Mouse (Mus musculus): ENCODE data around the gene Dusp12. TPM values are rescaled to one million over a fixed set of nuclear protein-coding genes. Genes with fewer than 3 reads are reported as not detected.

Gene Dusp12
- 2.2 and 5.4 TPM in 2 replicates for total RNA-seq (2015; ENCODE audit: low replicate concordance)
- total RNA-seq (2017; ENCODE audit: low replicate concordance): not detected in 2 replicates

- peak; percentile 87 for ATAC-seq (replicated peaks; ENCODE audit: low FRiP score, poor library complexity, severe bottlenecking)
These were observed at the start of gene Dusp12, which contains the start of gene Gm26620 for GRCm38 (mm10) chr1:170884978-170885561. Gene Dusp12, minus strand, starts transcription at chr1:170885540. Gene Gm26620, plus strand, starts transcription at chr1:170885065.

DNA sequence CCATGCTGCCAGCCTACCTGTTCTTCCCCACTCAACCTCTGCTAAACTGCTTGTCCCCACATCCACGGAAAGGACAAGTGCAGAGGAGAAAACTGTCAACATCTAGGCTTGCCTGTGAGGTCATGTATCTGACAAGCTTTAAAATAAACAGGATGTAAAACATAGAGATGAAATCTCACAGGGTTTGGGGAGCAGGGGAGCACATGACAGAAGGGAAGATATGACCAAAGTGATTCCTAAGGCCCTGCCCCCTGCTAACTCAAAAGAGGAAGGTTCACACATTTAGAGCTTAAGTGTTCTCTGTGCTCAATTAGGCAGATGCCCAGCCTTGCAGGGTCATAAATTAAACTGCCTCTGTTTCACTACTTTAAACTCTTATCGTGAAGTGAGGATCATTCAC, 49.0 kb upstream of the Dusp12 start:
- ATAC-seq (replicated peaks; ENCODE audit: low FRiP score, poor library complexity, severe bottlenecking): no peak

DNA sequence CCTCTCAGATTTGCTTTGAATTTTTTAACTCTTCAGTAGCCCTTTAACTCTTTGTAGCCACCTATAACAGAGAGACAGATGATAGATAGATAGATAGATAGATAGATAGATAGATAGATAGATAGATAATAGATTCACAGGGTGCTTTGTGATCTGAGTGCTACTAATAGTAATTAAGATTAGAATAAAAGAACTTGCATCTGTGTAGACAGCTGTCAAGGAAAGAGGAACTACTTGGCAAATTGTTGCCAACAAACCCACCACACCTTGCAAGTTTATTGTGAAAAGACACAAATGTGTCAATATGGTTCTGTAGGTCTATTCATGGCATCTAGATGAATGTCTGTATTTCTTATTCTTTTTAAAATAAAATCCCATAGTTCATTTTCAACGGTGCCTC, 48.6 kb upstream of the Dusp12 start:
- no peak for ATAC-seq (replicated peaks; ENCODE audit: low FRiP score, poor library complexity, severe bottlenecking)

DNA sequence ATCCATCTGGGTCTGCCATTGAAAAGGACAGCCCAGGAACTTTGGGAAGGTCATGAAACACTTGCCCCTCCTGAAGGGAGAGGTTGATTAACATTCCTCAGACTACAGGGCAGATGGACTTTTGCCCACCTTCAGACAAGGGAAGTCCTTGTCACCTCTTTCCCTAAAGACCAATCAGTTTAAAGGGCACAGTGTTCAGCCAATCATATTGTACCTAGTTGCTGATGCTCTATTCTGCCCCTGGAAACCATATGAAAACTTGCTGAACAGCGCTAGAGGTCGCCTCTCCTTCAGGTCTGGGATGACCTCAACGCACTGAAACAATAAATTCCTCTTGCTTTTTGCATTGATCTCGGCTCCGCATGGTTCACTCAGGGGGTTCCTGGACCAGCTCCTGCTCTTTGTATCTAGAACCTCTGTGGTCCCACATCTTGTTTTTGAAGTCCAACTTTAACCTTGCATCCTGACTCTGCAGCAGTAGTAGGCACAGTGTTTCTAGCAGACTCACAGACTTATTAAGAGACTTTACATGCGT, 48.1 kb upstream of the Dusp12 start:
- ATAC-seq (replicated peaks; ENCODE audit: low FRiP score, poor library complexity, severe bottlenecking): no peak

GRCm38 (mm10) chr1:170932043-170932442, 46.7 kb upstream of the Dusp12 start:
- ATAC-seq (replicated peaks; ENCODE audit: low FRiP score, poor library complexity, severe bottlenecking): no peak

DNA sequence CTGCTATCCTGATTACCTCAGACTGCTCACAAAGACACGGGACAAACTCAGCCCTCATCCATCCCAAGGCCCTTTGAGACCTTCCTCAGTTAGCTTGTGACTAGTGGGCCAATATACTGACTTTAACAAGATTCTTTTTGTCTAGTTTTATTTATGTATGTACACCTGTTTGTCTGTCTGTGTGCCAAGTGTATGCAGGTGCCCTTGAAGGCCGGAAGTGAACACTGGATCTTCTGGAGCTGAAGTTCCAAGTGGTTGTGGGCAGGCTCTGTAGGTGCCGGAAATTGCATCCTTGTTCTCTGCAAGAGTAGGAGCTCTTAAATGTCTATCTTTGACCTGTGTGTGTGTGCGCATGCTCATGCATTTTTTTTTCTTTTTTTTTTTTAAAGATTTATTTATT, 43.9 kb upstream of the Dusp12 start:
- ATAC-seq (replicated peaks; ENCODE audit: low FRiP score, poor library complexity, severe bottlenecking): no peak

- ATAC-seq (replicated peaks; ENCODE audit: low FRiP score, poor library complexity, severe bottlenecking): no peak
These were observed 43.1 kb upstream of the Dusp12 start for GRCm38 (mm10) chr1:170928467-170928866.

GRCm38 (mm10) chr1:170927378-170927777, 42.0 kb upstream of the Dusp12 start, which contains the start of gene Fcrla:
Gene Fcrla, minus strand, starts transcription at chr1:170927583.
- no peak for ATAC-seq (replicated peaks; ENCODE audit: low FRiP score, poor library complexity, severe bottlenecking)

- ATAC-seq (replicated peaks; ENCODE audit: low FRiP score, poor library complexity, severe bottlenecking): no peak
These were observed 41.6 kb upstream of the Dusp12 start for GRCm38 (mm10) chr1:170926941-170927340.

DNA sequence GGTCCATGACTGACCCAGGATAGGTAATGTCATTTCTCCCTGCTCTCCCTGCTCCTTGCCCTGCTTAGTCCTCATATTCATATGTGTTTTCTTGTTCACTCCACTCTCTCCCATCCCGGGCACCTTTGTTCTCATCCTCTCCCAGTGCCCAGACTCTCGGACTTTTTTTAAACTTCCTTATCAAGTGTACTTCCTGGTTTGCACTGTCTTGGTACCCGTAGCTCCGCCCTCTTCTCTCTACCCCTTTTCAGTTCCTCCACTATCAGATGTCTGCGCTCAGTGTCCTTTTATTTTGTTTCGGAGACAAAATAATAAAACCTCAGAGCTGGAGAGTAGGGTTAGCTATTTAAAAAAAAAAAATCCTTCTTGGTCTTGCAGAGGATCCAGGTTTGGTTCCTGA, 39.1 kb upstream of the Dusp12 start:
- 0 out of 2 replicates have a peak, but pooled peaks have one; percentile 25 for ATAC-seq (replicated peaks; ENCODE audit: low FRiP score, poor library complexity, severe bottlenecking)

- no peak for ATAC-seq (replicated peaks; ENCODE audit: low FRiP score, poor library complexity, severe bottlenecking)
These were observed 34.0 kb upstream of the Dusp12 start for GRCm38 (mm10) chr1:170919308-170919707.

DNA sequence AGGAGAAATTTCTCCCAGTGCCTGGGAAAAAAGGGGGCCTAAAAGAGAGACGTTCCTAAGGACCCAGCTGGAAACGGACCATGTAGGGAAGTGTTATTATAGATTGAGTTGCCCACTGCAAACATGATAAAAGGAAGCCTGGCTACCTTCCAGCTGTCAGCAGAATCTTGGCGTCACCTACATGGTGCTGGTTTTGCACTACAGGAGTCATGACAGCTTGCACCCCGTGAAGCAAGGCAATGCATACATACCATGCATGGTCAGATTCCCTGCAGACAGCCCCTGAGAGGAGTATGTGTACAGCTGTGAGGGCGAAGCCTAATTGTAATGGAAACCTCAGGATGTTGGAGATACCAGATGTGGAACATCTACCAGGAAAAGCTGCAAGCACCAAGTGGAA, 30.3 kb upstream of the Dusp12 start:
- no peak for ATAC-seq (replicated peaks; ENCODE audit: low FRiP score, poor library complexity, severe bottlenecking)

DNA sequence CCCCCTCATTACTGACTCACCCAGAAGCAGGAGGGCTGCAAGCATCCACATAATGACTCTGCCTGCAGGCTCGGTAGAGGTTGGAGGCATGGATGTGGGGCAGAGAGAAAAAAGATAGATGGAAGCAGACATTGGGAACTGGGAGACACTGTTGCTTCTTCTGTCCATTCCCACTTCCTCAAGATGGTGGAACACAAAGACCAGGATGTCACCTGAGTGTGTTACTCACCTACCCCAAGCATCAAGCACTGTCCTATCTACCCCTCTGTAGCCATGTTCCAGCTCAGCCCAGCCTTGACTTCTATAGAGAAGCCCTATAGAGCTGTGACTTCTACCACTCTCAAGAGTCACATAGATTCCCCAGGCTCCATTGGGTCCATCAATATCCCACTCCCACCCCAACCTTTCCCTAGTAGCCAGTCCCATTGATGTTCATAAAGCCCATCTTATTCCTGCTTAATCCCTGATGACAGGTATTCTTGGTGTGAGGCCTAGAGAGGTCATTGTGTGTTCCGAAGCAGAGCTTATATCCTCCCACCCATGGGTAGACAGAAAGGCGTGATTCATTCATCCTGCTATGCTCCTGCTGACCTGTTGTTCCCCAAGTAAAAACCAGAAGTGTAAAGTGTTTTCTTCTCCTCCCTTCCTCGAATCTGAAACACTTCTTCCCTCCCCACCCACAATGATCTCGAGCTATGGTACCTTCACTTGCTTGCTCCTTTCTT, 27.7 kb upstream of the Dusp12 start, which contains the start of gene Fcrlb:
Gene Fcrlb, minus strand, starts transcription at position 51 of the 725 bp plus-strand sequence.
- no peak for ATAC-seq (replicated peaks; ENCODE audit: low FRiP score, poor library complexity, severe bottlenecking)

GRCm38 (mm10) chr1:170911907-170912660, 26.7 kb upstream of the Dusp12 start:
- no peak for ATAC-seq (replicated peaks; ENCODE audit: low FRiP score, poor library complexity, severe bottlenecking)

- no peak for ATAC-seq (replicated peaks; ENCODE audit: low FRiP score, poor library complexity, severe bottlenecking)
These were observed 23.0 kb upstream of the Dusp12 start for GRCm38 (mm10) chr1:170908341-170908740.

DNA sequence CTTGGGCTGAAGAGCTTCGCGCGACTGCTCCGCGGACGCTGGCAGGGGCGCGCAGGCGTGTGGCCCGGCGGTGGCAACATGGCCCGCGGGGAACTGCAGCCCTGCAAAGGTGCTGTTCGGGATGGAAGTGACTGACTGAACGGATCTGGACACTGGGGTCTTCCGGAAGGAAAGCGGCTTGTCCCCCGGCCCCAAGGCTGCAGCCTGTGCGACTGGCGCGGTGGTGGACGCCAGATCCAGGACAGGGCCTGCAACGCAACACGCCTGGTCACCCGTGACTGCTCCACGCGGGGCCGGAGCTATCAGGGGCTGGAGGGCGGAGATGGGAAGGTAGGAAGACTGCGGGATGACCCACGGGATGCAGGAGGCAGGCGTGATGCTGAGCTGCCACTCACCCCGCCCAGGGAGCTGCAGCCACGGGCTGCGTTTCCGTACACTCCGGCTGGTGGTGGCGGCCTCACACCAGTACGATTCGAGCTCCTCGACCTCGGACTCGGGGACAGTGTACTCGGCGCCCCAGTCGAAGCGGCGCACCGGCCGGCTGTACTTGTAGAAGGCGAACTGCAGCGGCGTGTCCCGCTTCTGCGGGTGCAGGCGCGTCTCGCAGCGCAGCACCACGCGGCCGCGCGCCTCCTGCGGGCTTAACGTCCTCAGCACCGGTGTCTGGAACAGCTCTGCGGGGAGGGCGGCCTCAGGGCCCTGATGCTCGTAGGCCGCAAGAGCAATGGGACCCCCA, 22.3 kb upstream of the Dusp12 start:
- ATAC-seq (replicated peaks; ENCODE audit: low FRiP score, poor library complexity, severe bottlenecking): no peak

DNA sequence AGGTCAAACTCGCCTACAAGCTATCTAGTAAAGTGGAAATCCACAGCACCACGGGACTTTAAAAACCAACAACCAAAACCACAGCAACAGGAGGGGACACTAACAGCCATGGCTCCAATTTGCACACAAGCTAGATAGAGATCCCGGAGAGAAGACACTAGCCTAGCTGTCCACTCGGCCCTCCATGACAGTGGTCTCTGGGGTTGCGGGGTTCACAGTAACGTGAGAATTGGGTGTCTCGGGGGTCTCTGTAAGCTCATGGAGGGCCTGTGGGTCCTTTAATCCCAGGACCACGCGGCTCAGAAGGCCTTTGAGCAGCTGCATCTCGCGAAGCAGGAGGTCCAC, 21.7 kb upstream of the Dusp12 start:
- ATAC-seq (replicated peaks; ENCODE audit: low FRiP score, poor library complexity, severe bottlenecking): no peak

GRCm38 (mm10) chr1:170903485-170903884, 18.1 kb upstream of the Dusp12 start:
- no peak for ATAC-seq (replicated peaks; ENCODE audit: low FRiP score, poor library complexity, severe bottlenecking)

DNA sequence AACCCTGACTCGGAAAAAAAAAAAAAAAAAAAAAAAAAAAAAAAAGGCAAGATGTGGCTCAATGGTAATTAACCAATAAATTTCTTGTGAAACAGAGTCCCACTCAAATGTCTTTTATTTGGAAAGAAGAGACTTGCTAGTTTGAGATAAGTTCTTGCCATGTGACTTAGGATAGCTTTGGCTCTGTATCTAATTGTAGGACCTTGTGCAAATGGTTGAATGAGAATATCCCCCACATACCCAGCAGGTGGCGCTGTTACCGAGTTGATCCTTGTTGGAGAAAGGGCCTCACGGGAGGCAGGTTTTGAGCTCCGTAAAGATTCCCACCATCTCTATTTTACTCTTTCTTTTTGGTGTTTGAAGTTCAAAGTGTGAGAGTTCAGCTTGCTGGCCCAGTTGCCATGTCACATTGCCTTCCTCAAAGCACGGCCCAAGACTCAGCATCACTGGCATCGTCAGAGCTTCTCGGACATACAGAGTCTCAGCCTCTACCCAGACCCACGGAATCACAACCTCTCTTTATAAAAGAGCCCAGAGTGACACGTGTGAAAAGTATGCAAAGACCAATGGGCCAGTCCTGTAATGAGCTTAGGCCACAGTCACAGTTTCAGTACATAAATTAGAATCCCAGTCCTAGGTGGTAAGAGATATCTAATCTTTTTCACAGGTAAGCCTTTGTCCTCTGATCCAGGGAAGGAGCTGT, 16.3 kb upstream of the Dusp12 start:
- peak; percentile 80 for ATAC-seq (replicated peaks; ENCODE audit: low FRiP score, poor library complexity, severe bottlenecking)
